Mouse (Mus musculus) kidney, adult 9 months (tissue): ENCODE measurements around the gene Cdcp1.

Source experiments
- DNase-seq: peaks from one replicate; pipeline ENCODE4 v3.0.0; 2022

Gene Cdcp1

GRCm38 (mm10) chr9:123215621-123216440 lies at the start of gene Cdcp1:
Gene Cdcp1, minus strand, starts transcription at chr9:123216038.
- DNase-seq, result peak; percentile 92

GRCm38 (mm10) chr9:123260611-123261021 lies 44.8 kb upstream of the Cdcp1 start, which contains the start of gene Tmem158:
Gene Tmem158, minus strand, starts transcription at chr9:123260764.
- DNase-seq, result peak; percentile 89

GRCm38 (mm10) chr9:123259896-123260610 lies 44.2 kb upstream of the Cdcp1 start:
- DNase-seq, result peak; percentile 81

DNA sequence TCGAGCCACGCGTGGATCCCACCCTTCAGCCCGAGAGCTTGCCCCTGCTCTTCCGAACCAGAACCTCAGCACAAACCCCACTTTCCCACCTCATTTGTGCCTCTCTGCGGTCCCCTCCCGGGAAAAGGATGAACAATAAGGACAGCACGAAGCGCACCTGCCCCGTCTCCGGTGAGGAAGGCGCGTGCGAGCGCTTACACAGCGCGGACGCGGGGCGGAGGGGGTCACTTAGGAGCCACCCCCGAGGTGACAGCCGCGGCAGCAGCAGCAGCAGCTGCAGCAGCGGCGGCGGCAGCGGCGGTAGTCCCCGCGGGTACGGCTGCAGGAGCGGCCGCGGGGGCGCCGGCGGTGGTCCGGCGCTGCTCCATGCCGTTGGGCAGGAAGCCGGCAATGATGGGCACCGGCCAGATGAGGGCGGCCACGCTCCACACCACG lies 43.6 kb upstream of the Cdcp1 start:
- DNase-seq, result no peak

DNA sequence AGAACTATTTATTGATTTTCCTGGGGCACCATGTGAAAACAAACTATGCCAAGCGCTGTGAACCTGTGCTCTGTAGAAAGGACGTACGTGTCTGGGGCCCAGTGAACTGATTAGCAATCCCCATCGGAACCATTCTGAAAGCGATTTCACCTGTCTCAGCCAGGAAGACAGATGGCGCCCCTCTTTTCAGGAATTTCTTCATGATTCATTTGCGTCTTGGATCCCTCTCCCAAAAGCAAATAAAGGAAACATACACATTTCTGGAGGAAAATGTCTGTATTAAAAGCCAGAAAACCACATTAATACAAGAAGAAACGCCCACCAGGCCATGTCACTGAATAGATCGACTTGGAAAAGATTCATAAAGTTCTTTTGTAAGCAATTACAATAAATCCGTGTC lies 43.0 kb upstream of the Cdcp1 start:
- no peak for DNase-seq

DNA sequence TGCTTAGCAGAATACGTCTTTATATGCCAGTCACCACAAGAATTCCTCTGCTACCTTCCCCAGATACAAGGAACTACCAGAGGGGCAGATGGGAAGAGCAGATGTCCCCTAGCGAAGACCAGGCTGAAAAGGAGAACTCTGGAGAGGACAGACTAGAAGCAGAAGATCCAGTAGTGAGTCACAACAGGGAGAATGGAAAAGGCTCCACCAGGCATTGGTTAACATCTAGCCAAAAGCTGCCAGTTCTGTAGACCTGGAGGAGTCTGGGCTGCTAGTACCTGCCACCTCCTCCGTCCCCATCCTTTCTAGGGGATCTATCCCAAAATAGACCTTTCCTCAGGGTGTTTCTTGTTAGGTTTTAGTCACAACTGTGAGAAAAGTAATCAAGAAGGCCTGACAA lies 39.9 kb upstream of the Cdcp1 start:
- no peak for DNase-seq

- no peak for DNase-seq
These were observed 32.2 kb upstream of the Cdcp1 start for GRCm38 (mm10) chr9:123247992-123248391.

GRCm38 (mm10) chr9:123245146-123245545 lies 29.3 kb upstream of the Cdcp1 start:
- DNase-seq, result no peak

DNA sequence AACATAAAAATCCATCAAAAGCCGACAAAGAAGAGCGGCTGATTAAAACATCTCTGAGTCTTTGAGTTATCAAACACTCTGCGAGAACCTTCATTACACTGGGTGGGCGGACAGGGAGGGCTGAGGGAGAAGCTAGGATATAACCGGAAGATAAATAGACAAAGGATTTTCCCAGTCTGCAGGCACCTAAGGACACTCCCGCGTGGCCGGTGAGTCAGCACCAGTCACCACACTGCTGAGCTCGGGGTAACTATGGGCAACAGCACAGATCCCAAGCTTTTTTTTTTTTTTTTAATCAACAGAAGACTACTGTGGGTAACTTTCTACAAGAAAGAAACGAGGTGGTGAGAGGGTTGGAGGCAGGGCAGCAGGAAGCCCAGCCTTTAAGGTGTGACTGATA lies 28.1 kb upstream of the Cdcp1 start:
- DNase-seq, result no peak

DNA sequence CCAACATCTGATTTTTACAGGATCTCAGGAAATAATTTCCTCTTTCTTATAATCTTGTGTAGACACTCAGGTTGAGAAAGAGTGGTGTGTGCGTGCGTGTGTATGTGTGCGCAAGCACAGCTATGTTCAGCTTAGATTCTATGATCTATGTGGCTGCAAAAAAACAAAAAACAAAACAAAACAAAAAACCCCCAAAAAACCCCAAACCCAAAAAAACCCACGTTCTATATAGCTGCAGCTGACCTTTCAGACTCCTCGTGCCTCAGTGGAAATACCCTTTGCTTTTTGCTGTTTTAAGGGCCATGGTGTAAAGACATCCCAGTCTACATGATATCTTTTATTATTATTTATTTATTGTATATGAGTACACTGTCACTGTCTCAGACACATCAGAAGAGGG lies 25.4 kb upstream of the Cdcp1 start:
- no peak for DNase-seq

- DNase-seq, result no peak
These were observed 24.9 kb upstream of the Cdcp1 start for GRCm38 (mm10) chr9:123240751-123241150.

GRCm38 (mm10) chr9:123240271-123240670 lies 24.4 kb upstream of the Cdcp1 start:
- DNase-seq, result no peak

DNA sequence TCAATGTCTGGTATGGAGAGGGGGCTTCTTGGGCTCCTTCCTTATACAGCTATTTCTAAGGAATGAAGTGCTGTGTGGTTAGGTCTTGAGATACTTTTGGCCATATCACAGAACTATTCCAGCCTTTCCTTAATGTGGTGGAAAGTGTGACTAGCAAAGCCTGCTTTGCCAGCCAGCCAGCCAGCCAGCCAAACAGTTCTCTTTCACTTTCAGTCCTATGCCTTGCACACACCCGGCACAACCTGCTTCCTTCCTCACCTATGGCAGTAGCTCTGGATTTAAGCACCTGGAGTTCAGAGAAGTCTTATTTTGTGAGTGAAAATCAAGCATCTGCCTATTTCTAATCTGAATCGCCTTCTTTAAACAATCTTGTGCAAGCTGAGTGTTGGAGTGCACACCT lies 23.8 kb upstream of the Cdcp1 start:
- DNase-seq, result no peak

DNA sequence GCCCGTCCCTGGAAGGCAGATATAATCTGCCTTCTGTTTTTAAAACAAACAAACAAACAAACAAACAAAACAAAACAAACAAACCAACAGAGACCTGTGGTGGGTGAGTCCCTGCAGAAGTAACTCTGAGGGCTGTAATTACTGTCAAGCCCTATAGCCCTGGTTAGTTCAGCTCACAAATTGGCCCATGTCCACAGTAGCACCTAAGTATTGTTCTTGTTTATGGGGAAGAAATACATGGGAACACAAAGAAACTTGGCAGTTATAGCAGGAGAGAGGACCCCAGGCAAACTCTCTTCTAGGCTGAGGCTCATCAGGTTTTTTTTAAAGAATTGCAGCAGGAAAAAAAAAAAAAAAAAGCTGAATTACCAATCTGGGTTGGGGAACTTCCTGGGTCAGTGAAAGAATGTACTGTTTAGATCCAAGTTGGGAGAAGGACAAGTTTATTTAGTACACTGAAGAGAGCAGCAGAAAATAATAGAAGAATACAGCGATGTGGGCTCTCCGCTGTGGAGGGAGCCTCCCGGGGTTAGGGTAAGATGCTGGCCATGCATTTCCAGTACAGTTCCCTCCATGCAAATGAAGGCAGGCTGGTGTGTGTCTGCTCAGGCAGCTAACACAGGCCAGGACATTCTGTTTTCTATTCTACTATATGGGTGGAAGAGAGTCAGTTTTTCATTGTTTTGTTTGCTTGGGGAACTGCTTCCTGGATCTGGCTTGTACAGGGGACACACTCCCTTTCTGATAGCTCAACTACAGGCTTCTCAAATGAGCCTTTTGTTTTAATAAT lies 22.6 kb upstream of the Cdcp1 start:
- DNase-seq, result no peak

GRCm38 (mm10) chr9:123237739-123238138 lies 21.9 kb upstream of the Cdcp1 start:
- peak; percentile 59 for DNase-seq

DNA sequence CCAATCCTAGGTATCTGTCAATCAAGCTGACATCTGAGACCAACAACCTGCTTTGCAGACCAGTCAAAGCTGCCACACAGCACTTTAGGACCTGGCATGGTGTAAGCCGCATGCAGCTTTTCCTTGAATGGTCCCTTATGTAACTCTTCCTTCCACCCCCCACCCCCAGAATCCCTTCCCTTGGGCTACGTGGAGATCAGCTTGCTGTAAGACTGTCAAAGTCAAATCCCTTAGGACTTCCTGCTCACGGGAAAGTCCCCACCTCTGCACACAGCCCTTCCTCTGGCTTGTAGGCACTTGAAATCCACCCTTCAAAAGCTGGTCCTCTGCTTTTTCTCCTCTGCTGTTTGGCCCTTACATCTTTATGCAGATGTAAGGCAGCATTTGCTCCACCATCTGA lies 19.8 kb upstream of the Cdcp1 start:
- no peak for DNase-seq

- DNase-seq, result no peak
These were observed 14.0 kb upstream of the Cdcp1 start for GRCm38 (mm10) chr9:123229826-123230225.

- DNase-seq, result no peak
These were observed 12.8 kb upstream of the Cdcp1 start for GRCm38 (mm10) chr9:123228671-123229070.

DNA sequence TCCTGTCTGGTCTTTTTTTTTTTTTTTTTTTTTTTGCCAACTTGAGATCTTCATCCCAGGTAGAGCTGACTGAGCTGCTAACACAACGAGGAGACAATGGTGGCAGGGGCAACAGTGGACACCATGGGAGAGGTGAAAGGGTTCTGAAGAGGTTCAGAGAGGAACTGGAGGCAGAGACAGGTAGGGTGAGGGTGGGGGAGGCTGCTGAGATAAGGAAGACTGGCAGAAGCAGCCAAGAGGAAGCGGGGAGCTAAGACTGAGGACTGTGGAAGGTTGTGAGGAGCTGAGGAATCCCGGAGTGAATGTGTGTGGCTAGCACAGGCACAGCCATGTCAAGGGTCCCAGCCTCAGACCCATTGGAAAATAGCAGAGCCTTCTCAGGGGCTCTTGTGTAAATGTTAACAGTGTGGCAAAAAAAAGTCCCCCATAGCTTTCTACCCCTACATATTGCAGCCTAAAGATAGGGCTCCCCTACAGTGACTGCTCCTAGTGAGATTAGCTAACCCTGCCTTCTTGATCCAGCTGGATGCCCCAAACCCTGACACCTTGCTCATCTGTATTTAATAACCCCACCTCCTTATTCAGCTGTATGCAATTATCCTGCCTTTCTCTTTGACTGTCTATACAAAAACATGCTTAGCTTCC lies 11.4 kb upstream of the Cdcp1 start:
- no peak for DNase-seq

DNA sequence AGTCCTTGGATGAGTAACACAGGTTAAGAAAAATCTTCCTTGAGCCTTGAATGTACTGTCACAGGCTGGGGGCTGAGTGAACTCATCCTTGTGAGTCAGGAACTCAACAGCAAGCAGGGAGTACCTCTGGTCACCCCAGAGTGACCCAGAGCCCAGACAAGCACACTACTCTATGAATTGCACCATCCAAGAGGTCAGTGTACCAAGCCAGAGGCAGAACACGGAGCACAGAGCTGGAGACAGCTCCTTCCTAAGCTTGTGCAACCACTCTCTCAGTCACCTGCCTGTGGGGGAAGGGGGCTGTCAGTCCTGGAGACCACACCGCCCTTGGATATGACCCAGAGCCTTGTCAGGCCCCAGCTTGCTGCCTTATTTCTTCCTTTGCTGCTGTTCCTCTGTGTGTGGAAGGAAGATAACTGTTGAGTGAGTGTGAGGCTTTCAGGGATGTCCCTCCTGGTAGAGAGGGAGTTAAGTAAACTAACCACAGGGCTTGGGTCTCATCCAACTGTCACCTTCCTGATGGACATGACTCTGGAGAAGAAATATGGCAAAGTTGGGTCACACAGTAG lies 9.1 kb upstream of the Cdcp1 start:
- DNase-seq, result no peak

DNA sequence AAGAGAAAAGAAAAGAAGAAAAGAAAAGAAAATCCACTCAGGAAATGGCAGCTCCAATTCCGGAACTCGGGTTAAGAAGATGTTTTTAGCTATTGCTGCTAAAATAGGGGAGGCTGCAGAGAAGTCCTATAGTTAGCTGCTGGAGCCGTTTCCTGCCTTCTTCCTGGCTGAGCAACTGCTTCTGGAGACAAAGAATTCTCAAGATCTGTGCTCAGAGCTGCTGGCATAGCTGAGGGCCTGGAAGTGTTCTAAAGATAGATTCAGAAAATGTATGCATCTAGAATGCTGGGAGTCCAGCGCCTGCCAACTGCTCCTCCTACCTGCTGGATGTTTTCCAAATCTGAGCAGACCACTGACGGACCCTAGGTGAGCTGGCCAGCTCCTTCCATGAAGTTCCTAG lies 4.0 kb upstream of the Cdcp1 start:
- DNase-seq, result no peak

DNA sequence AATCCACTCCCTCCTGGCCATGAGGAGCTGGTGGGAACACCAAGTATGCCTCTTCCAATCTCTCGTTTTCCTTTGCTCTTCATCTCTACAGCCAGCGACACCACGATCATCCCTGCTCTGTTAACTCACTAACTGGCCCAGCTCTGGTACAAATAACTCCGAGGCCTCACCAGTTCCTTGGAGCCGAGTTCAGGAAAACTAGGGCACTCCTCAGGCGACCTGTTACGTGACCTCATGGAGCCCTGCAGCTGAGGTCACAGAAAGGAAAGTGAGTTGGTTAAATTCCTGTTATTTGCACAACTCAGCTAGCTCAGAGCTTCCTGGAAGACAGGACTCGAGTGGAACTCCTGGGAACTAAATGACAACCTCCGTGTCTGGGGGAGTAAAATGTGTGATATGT lies 2.5 kb downstream of the Cdcp1 start:
- DNase-seq, result peak; percentile 83

- DNase-seq, result no peak
These were observed 7.9 kb downstream of the Cdcp1 start for GRCm38 (mm10) chr9:123207895-123208294.
